Mouse (Mus musculus): ENCODE data around the gene App.

DNA sequence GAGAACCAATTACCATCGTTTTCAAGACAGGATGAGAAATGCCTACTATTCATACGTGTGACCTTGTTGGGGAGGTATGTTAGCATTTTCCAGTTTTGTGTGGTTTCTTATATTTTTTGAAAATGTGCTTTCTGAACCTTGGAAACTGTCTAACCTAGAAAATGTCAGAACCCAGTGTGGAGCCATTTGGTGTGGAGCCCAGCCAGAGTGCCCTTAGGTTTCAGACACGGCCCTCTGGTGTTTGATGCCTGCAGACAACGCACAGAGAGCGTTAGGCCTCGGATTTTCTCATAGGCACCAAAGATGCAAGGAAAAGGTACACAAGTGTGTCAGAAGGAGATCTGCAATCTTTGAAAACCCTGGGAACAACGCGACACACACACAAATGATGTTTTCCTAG, 134.8 kb downstream of the App start:
- no peak for TF ChIP-seq POLR2A (IDR thresholded peaks at IDR 0.05; ENCODE audit: extremely low read depth, insufficient read depth, low read length)
- TF ChIP-seq CTCF (IDR thresholded peaks at IDR 0.05; ENCODE audit: low read depth, low read length), result no peak

Measured in liver, adult 2 months (tissue).